Mouse (Mus musculus) spleen, adult 18-20 months (tissue): Measurements from ENCODE around the gene Serpinb1a.
A peak's percentile ranks its signal among the peaks of the same experiment; 100 is the strongest.

Experiments
- DNase-seq, 2 experiments: peaks; one replicate each; pipeline ENCODE4 v3.0.0; 2022; ENCODE audit warnings: mixed read lengths in 2 of 2

Gene Serpinb1a

DNA sequence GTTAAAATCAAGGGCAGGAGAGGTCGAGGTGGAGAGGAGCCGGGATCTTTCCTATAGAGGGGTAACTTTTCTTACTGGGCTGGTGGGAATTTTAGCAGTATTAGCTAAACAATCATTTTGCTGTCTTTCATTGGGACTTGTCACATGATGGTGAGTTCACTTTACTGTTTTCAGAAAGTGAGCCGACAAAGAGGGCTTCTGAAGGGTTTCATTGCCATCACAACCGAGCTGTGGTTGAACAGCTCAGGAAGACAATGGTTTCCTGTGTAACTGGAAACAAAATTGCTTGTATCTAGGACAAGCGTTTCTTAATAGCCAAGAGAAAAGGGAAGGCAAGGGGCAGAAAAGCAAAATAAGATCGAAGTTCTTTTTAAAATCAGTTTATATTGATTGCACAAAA is 17.7 kb downstream of the Serpinb1a start:
- DNase-seq, result no peak

GRCm38 (mm10) chr13:32832776-32833175 is 18.2 kb downstream of the Serpinb1a start:
- DNase-seq, result no peak

GRCm38 (mm10) chr13:32831505-32832273 is 19.3 kb downstream of the Serpinb1a start:
- DNase-seq, result peak; percentile 57 to 70

DNA sequence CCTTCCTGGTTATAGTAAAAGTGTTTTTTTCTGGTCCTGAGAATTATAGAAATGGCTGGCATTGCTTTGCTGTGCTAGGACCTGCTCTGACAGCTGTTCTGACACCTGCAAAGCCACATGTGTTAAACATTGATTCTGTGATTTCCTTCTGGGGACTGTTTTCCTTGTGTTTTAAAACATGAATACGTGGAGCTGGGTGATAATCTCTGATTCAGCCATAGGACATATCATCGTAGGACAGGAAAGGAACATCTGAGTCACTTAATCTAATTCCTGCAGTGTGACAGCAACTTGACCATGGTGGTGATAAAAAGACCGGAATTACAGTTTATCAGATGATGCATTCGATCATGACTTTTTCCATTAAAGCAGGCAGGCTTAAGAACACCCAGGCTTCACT is 22.1 kb downstream of the Serpinb1a start:
- no peak for DNase-seq

DNA sequence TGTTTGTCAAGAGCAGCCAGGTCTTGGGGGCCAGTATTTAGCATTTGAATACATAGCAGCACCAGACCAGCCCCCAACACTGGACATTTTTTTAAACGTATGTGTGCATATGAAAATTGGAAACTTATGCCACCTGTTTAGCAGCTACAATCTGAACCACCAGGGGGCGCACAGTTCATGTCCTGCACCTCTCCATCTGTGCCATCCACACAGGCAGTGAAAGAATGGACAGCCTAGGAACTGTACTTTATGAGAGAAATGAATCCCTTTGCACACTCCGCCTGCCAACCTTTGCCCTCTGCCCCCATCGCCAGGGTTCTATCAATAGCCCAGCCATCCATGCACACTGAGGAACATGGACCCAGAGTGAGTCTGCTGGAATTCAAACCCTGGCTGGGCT is 23.0 kb downstream of the Serpinb1a start:
- DNase-seq, result peak; percentile 57 to 85

DNA sequence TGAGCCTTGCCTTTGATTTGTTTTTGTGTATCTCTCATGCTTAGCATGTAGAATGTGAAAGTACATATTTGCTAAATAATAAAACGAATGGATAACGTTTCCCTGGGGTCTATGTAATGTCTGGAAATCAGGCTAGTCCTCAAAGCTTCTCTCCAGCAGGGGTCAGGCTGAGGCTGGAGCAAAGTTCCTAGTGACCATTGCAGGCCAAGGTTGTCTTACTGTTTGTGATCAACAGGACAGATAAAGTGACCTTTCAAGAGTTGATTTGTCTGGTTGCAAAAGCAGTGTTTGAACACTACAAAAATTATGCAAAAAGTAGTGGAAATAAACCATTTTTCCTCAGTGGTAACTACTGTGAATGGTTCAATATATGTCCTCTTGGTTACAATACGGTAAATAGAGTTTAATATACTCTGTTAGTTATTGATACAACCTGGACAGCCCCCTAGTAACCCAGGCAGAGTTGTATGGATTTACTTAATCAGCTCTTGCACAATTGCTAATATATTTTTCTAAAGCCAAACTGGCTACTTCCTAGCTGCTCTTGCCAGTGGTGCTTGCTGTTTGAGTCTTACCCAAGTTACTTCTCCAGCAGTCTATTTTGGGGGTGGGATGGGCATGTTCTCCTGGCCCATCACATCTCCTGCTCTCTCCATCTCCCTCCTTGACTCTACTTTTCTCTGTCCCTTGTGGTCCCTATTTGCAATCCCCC is 23.7 kb downstream of the Serpinb1a start:
- no peak for DNase-seq

DNA sequence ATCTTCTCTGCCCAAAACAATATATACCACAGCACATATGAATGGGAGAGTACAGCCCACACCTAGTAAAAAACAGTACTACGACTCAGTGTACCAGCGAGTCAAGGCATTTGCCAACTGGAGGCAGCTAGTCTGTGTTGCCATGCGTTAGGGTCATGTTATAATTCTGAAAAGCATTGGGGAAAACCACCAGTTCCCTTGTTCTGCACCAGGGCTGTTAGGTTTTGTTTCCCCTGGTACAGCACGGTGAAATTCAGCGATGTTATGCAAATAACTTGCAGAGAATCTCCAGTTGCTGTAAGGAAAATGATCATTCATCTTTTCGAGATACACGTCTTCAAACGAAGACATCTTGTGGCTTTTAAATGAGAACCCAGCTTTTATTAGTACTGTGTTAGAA is 25.4 kb downstream of the Serpinb1a start:
- DNase-seq, result no peak

DNA sequence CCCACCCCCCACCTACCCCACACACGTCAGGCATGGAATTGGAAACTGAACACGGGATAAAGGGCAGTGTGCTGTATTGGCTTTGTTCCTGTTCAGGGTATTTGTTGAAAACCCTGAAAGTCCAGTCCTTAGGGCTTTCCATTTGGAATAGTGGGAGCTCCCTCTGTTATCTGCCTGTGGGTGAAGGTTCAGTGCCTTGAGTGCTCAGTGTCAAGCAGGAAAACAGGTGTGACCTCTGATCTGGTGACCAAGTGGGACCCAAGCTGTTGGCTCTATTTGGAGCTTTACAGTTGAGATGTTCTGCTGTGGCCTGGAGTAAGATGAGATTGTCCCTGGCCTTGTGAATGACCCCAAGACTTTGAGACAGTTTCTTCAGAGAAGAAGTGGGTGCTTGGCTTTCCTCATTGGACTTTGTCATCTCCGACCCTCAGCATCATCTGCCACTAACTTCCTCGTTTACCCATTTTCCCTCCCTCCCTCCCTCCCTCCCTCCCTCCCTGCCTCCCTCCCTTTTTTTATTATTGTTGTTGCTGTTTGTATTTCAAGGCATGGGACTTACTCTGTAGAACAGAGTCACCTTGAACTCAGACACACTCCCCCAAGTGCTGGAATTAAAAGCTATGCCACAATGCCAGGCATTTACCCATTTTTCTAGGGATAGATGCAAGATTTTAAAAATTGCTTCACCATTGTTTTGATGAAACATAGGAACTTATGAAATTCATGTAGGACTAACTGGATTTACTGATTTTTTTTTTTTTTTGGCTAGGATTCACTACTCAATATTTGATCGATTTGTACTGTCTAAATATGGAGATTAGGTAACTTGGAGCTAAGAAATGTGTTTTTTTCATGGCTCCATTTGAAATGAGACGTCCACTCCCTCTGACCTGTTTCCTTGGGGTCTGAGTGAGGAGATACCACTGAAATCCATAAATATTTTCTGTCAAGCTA is 26.3 kb downstream of the Serpinb1a start:
- DNase-seq, result no peak

DNA sequence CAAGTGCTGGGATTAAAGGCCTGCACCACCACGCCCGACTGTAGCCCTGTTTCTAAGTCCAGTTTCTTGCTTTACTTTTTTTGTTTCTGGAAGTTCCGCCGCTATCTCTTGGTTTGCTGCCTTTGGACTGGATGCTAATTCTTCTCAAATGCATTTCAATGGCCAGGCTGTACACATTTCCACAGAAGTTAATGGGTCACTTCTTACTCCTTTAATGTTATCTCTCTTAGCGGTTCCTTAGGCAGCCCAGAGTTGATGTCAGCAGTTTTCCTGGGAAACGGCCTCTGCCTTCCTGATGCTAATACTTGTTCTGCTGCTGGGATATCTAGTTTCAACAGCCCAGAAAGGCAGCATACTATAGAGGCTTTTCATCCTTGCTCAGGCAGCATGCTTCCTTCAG is 27.9 kb downstream of the Serpinb1a start:
- no peak for DNase-seq

DNA sequence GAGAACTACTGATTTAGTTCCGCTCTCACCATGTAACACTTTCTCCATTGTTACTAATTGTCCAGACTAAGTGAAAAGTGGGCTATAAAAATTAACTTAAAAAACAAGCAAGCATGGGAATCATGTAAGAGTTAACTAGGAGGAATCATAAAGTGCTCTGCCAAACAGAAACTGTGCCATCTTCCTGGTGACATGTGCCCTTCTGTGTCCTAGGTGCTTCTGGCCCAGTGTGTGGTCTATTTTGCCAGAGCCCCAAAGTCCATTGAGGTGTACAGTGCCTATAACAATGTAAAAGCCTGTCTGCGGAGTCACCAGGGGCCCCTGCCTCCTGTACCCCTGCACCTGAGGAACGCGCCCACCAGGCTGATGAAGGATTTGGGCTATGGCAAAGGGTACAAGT is 29.3 kb downstream of the Serpinb1a start:
- DNase-seq, result no peak

- DNase-seq, result no peak
Measured at GRCm38 (mm10) chr13:32819926-32820325, 31.1 kb downstream of the Serpinb1a start.

- DNase-seq, result no peak
Measured at GRCm38 (mm10) chr13:32819241-32819640, 31.7 kb downstream of the Serpinb1a start.

- no peak for DNase-seq
Measured at GRCm38 (mm10) chr13:32807624-32808023, 43.4 kb downstream of the Serpinb1a start.

DNA sequence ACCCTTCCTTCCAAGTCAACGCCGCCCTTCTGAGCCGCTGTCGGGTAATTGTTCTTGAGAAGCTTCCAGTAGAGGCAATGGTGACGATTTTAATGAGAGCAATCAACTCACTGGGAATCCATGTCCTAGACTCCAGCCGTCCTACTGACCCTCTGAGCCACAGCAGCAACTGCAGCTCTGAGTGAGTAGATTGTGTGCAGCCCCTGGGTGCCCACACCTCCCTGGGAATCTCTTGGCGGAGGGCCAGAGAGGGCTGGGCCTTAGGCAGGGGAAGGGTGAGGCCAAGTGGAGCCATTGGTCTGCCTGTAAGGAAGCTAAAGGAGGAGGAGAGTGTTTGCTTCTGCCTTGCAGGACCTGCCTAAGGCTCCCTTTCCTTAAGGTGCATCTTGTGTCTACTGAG is 44.2 kb downstream of the Serpinb1a start:
- no peak for DNase-seq

GRCm38 (mm10) chr13:32803701-32804345 is 47.2 kb downstream of the Serpinb1a start:
- no peak for DNase-seq

DNA sequence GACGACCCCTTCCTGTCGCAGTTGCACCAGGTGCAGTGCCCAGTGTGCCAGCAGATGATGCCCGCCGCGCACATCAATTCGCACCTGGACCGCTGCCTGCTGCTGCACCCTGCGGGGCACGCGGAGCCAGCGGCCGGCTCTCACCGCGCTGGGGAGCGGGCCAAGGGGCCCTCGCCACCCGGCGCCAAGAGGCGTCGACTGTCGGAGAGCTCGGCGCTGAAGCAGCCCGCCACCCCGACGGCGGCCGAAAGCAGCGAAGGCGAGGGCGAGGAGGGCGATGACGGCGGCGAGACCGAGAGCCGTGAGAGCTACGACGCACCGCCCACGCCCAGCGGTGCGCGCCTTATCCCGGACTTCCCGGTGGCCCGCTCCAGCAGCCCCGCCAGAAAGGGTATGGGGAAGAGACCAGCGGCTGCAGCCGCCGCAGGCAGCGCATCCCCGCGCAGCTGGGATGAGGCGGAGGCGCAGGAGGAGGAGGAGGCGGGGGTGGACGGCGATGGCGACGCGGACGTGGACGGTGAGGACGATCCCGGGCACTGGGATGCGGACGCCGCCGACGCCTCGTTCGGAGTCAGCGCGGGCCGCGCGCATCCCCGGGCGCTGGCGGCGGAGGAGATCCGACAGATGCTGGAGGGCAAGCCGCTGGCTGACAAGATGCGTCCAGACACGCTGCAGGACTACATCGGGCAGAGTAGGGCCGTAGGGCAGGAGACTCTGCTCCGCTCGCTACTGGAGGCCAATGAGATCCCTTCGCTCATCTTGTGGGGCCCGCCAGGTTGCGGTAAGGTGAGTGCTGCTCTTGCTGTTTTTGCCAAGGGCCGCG is 48.5 kb downstream of the Serpinb1a start, which contains the start of gene D930007J09Rik:
D930007J09Rik (minus strand) TSS at position 591 of the 823 bp plus-strand sequence.
- peak in 1 of 2 experiments; percentile 30 for DNase-seq

GRCm38 (mm10) chr13:32801693-32802221 is 49.2 kb downstream of the Serpinb1a start, which contains the start of gene Wrnip1:
Gene Wrnip1, plus strand, starts transcription at chr13:32802038.
- DNase-seq, result peak; percentile 84 to 91

DNA sequence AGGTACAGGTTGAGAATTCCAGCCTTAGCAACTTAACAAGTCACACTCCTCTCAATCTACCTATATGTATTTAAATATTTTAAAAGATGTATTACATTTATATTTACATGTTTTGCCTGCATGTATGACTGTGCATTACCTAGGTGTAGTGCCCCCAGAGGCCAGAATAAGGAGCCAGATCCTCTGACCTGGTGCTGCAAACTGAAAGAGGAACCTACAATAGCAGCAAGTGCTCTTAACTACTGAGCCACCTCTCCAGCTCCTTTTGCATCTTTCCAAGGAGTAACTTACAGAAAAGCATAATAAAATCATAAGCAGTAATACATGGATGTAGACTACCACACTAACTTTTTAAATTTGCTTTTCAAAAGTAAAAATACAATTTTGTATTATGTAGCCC is 50.1 kb downstream of the Serpinb1a start:
- peak; percentile 21 to 28 for DNase-seq

DNA sequence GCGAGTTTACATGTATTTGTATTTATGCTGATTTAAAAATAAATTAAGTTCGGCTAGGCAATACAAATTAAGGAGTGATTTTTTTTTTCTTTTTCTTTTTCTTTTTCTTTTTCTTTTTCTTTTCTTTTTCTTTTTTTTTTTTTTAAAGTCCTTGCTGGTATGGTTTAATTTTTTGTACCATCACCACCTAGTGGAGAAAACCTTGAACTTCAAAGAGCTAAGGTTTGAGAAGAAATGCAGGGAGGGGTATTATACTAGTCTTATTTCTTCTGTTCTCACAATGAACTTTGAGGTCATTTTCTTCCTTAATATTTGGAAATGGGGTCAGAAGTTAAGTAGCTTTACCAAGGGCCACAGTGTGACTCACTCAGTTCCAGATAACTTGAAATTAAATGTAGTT is 51.9 kb downstream of the Serpinb1a start:
- no peak for DNase-seq

DNA sequence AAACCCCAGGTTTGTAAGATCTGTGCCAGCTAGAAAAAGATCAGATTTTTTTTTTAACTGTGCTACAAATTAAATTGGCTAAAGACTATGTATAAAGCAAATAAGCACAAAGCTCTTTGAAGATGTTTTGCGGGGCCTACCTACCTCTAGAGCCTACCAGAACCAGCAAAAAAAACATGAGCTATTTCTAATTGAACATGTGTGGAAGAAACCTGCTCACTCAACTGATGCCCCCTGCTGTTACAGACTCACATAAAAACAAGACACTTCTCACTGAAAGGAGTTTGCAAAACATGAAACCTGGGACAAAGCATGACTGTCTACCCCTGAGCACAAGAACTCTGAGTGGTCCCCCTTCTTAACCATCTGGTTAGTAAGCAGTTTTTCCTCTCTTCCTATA is 53.9 kb downstream of the Serpinb1a start:
- DNase-seq, result no peak

- DNase-seq, result no peak
Measured at GRCm38 (mm10) chr13:32795166-32795565, 55.8 kb downstream of the Serpinb1a start.
